ENCODE assay signal across 8 mouse cellular contexts in genomic region chr1:166429053-166429452, GRCm38 (mm10). TPM values are rescaled to one million over a fixed set of nuclear protein-coding genes. Genes with fewer than 3 reads are reported as not detected.
A peak's percentile ranks its signal among the peaks of the same experiment; 100 is the strongest.
DNase-seq lines count a peak whose midpoint lies in the region; ATAC-seq and TF ChIP-seq lines count a peak whose summit lies in the region.

No protein-coding gene starts in this region.

- 51% methylated on average over 3 of the region's 3 CpGs for WGBS in stomach, postnatal 0 days

- no peak for TF ChIP-seq POLR2A in brain, embryonic 14.5 days (IDR thresholded peaks at IDR 0.05; ENCODE audit: borderline replicate concordance, extremely low read depth, insufficient read depth, insufficient read length, poor library complexity, severe bottlenecking)

- H3K27ac ChIP-seq in stomach, postnatal 0 days (replicated peaks), result no peak overlapping the region

- no peak overlapping the region for H3K4me3 ChIP-seq in stomach, postnatal 0 days (ENCODE audit: low read depth, low read length)

- intact Hi-C loops in left cerebral cortex, postnatal 14 days (cut with DNase I), result loop anchor here (5.0 kb wide), 1 partner anchor 783 kb away; no protein-coding TSS in a partner anchor
- intact Hi-C loops in heart, postnatal 36 days (cut with DNase I), result loop anchor here (5.0 kb wide), 1 partner anchor 308 kb away; no protein-coding TSS in a partner anchor

- no peak overlapping the region for H3K4me2 ChIP-seq in stomach, postnatal 0 days (replicated peaks; ENCODE audit: low read depth)

- H3K9ac ChIP-seq in stomach, postnatal 0 days (ENCODE audit: low read length), result no peak overlapping the region

- no peak for ATAC-seq in stomach, postnatal 0 days (ENCODE audit: low FRiP score, low TSS enrichment)

- no peak for TF ChIP-seq EP300 in stomach, postnatal 0 days (optimal IDR thresholded peaks at IDR 0.05)

- no peaks in the 10 kb centered on the region for H3K27me3 ChIP-seq in stomach, postnatal 0 days (ENCODE audit: control insufficient read depth, insufficient read depth, low read length)

- no peaks in the 10 kb centered on the region for H3K36me3 ChIP-seq in stomach, postnatal 0 days (ENCODE audit: control insufficient read depth, insufficient read depth, low read length)

- peak; percentile 28 to 81 for DNase-seq in frontal cortex, adult 2 months (ENCODE audit: extremely low spot score in 1 of 2, low spot score in 1 of 2)
- no peak for DNase-seq in frontal cortex, postnatal 25 days (ENCODE audit: low spot score in 2 of 2)
- DNase-seq in 3T3-L1 (ENCODE audit: low read depth, low spot score), result peak; percentile 46
- DNase-seq in brain, embryonic 14.5 days (ENCODE audit: low read depth), result peak; percentile 75
- DNase-seq in left cerebral cortex, postnatal 14 days (ENCODE audit: low spot score in 2 of 2), result peak; percentile 59 to 83
- no peak for DNase-seq in stomach, postnatal 0 days (ENCODE audit: low spot score)
- no peak for DNase-seq in heart, postnatal 36 days
- no peak for DNase-seq in thymus, postnatal 4 days

- H3K4me1 ChIP-seq in stomach, postnatal 0 days (replicated peaks; ENCODE audit: control insufficient read depth, insufficient read depth), result no peaks in the 10 kb centered on the region

- TF ChIP-seq CTCF in brain, embryonic 14.5 days (IDR thresholded peaks at IDR 0.05; ENCODE audit: borderline replicate concordance, extremely low read depth, insufficient read depth, insufficient read length), result no peak
- TF ChIP-seq CTCF in stomach, postnatal 0 days (IDR thresholded peaks at IDR 0.05; ENCODE audit: low read depth), result peak; percentile 70

- H3K9me3 ChIP-seq in stomach, postnatal 0 days (ENCODE audit: control insufficient read depth, low read length), result no peaks in the 10 kb centered on the region

RNA-seq across cellular contexts. Expression of gene Pogk, which starts 19.4 kb away (rescaled TPM):
- 26.4 TPM in 2 replicates for polyA plus RNA-seq in frontal cortex, adult 2 months (2012; rRNA removed)
- polyA plus RNA-seq in brain, embryonic 14.5 days (2012; rRNA removed), result 50.1 and 61.5 TPM in 2 replicates
- 10 to 100 TPM; 31.5 to 31.9 TPM for total RNA-seq in left cerebral cortex, postnatal 14 days (2021)
- polyA plus RNA-seq in stomach, postnatal 0 days (2015; fragmentation: Nextera tagmentation; extraction: Ambion mirVana), result 4.0 and 4.1 TPM in 2 replicates
- total RNA-seq in heart, postnatal 36 days (2021), result 10 to 100 TPM; 10.6 to 11.6 TPM

RNA-seq across cellular contexts. Expression of gene Tada1, which starts 50.2 kb away (rescaled TPM):
- polyA plus RNA-seq in frontal cortex, adult 2 months (2012; rRNA removed), result 49.8 and 54.5 TPM in 2 replicates
- polyA plus RNA-seq in brain, embryonic 14.5 days (2012; rRNA removed), result 69.1 and 75.5 TPM in 2 replicates
- total RNA-seq in left cerebral cortex, postnatal 14 days (2021), result 10 to 100 TPM; 26.7 to 31.1 TPM
- polyA plus RNA-seq in stomach, postnatal 0 days (2015; fragmentation: Nextera tagmentation; extraction: Ambion mirVana), result 18.6 and 18.8 TPM in 2 replicates
- total RNA-seq in heart, postnatal 36 days (2021), result 1 to 10 TPM; 7.6 to 9.3 TPM

Comparison
In these comparisons a context has a peak if more than half of its experiments do, and no peak if none do; other contexts are left out.
1. DNase-seq: peak in frontal cortex, adult 2 months (2 of 2), 3T3-L1 (single experiment), brain, embryonic 14.5 days (single experiment) and left cerebral cortex, postnatal 14 days (2 of 2); none in frontal cortex, postnatal 25 days (0 of 2), stomach, postnatal 0 days (single experiment), heart, postnatal 36 days (0 of 2) and thymus, postnatal 4 days (single experiment).